Mouse (Mus musculus) CH12.LX (cell line): ENCODE results near the gene Card19. TPM values are rescaled to one million over a fixed set of nuclear protein-coding genes. Genes with fewer than 3 reads are reported as not detected.

Source experiments
- DNase-seq: peaks from one replicate; pipeline ENCODE4 v3.0.0-alpha.2; 2013; ENCODE audit errors: extremely low read depth
- H3K27ac ChIP-seq: 2 replicates; pipeline ENCODE4 v1.5.1; 2012; ENCODE audit warnings: low read depth, mild to moderate bottlenecking, control low read depth, moderate library complexity; ENCODE audit not compliant: insufficient read depth
- H3K27me3 ChIP-seq: replicated peaks from 2 replicates; pipeline ENCODE3; 2012; ENCODE audit warnings: inconsistent platforms
- H3K36me3 ChIP-seq, 2 experiments: replicated peaks in 1 of 2; 2 replicates each; pipeline versions ENCODE3 to v1.6.1; 2012; ENCODE audit warnings: inconsistent platforms in 1 of 2, low read length in 1 of 2, mild to moderate bottlenecking in 1 of 2, mixed read lengths in 1 of 2, moderate library complexity in 1 of 2; ENCODE audit not compliant: control insufficient read depth in 1 of 2, insufficient read depth in 1 of 2
- H3K4me1 ChIP-seq, 2 experiments: 2 replicates each; pipeline ENCODE4 v1.6.1; 2012; ENCODE audit warnings: inconsistent platforms in 1 of 2, moderate library complexity in 1 of 2; ENCODE audit not compliant: insufficient read depth in 2 of 2, control insufficient read depth in 1 of 2
- H3K4me2 ChIP-seq: 2 replicates; pipeline ENCODE4 v1.6.1; 2012; ENCODE audit warnings: low read depth, mild to moderate bottlenecking, control low read depth; ENCODE audit not compliant: poor library complexity, insufficient read depth, severe bottlenecking
- H3K4me3 ChIP-seq, 3 experiments: fragments of 150-350 bp in 1 of 3; sonication (generic) in 1 of 3; replicated peaks in 1 of 3; 2 replicates each; pipeline versions ENCODE3 to v1.5.1; 2011 to 2012; ENCODE audit warnings: low read depth in 2 of 3, low read length in 2 of 3, mild to moderate bottlenecking in 2 of 3, moderate library complexity in 2 of 3, control low read depth in 1 of 3, improper control_type of control experiment in 1 of 3, inconsistent platforms in 1 of 3, mixed read lengths in 1 of 3; ENCODE audit not compliant: poor library complexity in 1 of 3
- H3K79me2 ChIP-seq: replicated peaks from 2 replicates; pipeline ENCODE4 v1.6.1; 2012; ENCODE audit warnings: mild to moderate bottlenecking, moderate library complexity; ENCODE audit not compliant: control insufficient read depth, poor library complexity, insufficient read depth, severe bottlenecking; ENCODE audit errors: extremely low read depth
- H3K9ac ChIP-seq: 2 replicates; pipeline ENCODE4 v1.6.1; 2012; ENCODE audit warnings: low read depth, mild to moderate bottlenecking, control low read depth, moderate library complexity; ENCODE audit not compliant: insufficient read depth
- H3K9me3 ChIP-seq: replicated peaks from 2 replicates; pipeline ENCODE3; 2012; ENCODE audit warnings: low read length, inconsistent platforms, mixed read lengths
- BHLHE40 ChIP-seq: IDR thresholded peaks from 2 replicates; pipeline ENCODE4 v1.6.1; 2011; ENCODE audit warnings: mild to moderate bottlenecking, low read depth, low read length, improper control_type of control experiment
- CHD1 ChIP-seq: IDR thresholded peaks from 2 replicates; pipeline ENCODE4 v1.6.1; 2012; ENCODE audit warnings: low read depth, low read length, improper control_type of control experiment, inconsistent platforms
- CTCF ChIP-seq, 2 experiments: IDR thresholded peaks in 1 of 2; conservative IDR thresholded peaks in 1 of 2; 2 replicates each; pipeline ENCODE4 v1.5.1; 2011 to 2012; ENCODE audit warnings: low read depth in 2 of 2, low read length in 2 of 2, improper control_type of control experiment in 1 of 2, inconsistent platforms in 1 of 2, mild to moderate bottlenecking in 1 of 2, moderate library complexity in 1 of 2
- EP300 ChIP-seq: IDR thresholded peaks from 2 replicates; pipeline ENCODE4 v1.6.1; 2011; ENCODE audit warnings: low read length, improper control_type of control experiment
- GABPA ChIP-seq: IDR thresholded peaks from 2 replicates; pipeline ENCODE4 v1.6.1; 2012; ENCODE audit warnings: low read depth, low read length, improper control_type of control experiment, inconsistent platforms; ENCODE audit not compliant: insufficient replicate concordance
- HCFC1 ChIP-seq: IDR thresholded peaks from 2 replicates; pipeline ENCODE4 v1.6.1; 2012; ENCODE audit warnings: low read depth, mild to moderate bottlenecking, inconsistent platforms, low read length, improper control_type of control experiment
- IRF4 ChIP-seq: IDR thresholded peaks from 2 replicates; pipeline ENCODE4 v1.6.1; 2014; ENCODE audit warnings: low read depth, mild to moderate bottlenecking, inconsistent platforms, low read length, improper control_type of control experiment
- JUN ChIP-seq: IDR thresholded peaks from 2 replicates; pipeline ENCODE4 v1.6.1; 2011; ENCODE audit warnings: low read depth, mild to moderate bottlenecking, low read length, improper control_type of control experiment, moderate library complexity; ENCODE audit not compliant: insufficient read depth
- JUND ChIP-seq: conservative IDR thresholded peaks from 2 replicates; pipeline ENCODE4 v1.6.1; 2011; ENCODE audit warnings: low read depth, low read length, improper control_type of control experiment
- KAT2A ChIP-seq: IDR thresholded peaks from 2 replicates; pipeline ENCODE4 v1.6.1; 2012; ENCODE audit warnings: low read length, improper control_type of control experiment, inconsistent platforms; ENCODE audit not compliant: insufficient replicate concordance
- MAX ChIP-seq: IDR thresholded peaks from 2 replicates; pipeline ENCODE4 v1.6.1; 2011; ENCODE audit warnings: low read length, improper control_type of control experiment
- MAZ ChIP-seq: IDR thresholded peaks from 2 replicates; pipeline ENCODE4 v1.6.1; 2012; ENCODE audit warnings: low read depth, mild to moderate bottlenecking, inconsistent platforms, low read length, improper control_type of control experiment, moderate library complexity
- MEF2A ChIP-seq: IDR thresholded peaks from 2 replicates; pipeline ENCODE4 v1.6.1; 2014; ENCODE audit warnings: low read depth, mild to moderate bottlenecking, inconsistent platforms, low read length, improper control_type of control experiment, borderline replicate concordance
- MXI1 ChIP-seq: IDR thresholded peaks from 2 replicates; pipeline ENCODE4 v1.6.1; 2011; ENCODE audit warnings: mild to moderate bottlenecking, low read depth, low read length, improper control_type of control experiment
- MYC ChIP-seq: IDR thresholded peaks from 2 replicates; pipeline ENCODE4 v1.6.1; 2011; ENCODE audit warnings: low read depth, mild to moderate bottlenecking, improper control_type of control experiment, low read length
- NELFE ChIP-seq: IDR thresholded peaks from 2 replicates; pipeline ENCODE4 v1.6.1; 2011; ENCODE audit warnings: low read depth, low read length, improper control_type of control experiment
- PAX5 ChIP-seq: IDR thresholded peaks from 2 replicates; pipeline ENCODE4 v1.6.1; 2012; ENCODE audit warnings: low read length, inconsistent platforms, mixed read lengths
- RAD21 ChIP-seq: IDR thresholded peaks from 2 replicates; pipeline ENCODE4 v1.6.1; 2011; ENCODE audit warnings: low read depth, mild to moderate bottlenecking, low read length, improper control_type of control experiment, moderate library complexity
- RCOR1 ChIP-seq: conservative IDR thresholded peaks from 2 replicates; pipeline ENCODE4 v1.6.1; 2012; ENCODE audit warnings: low read depth, mild to moderate bottlenecking, inconsistent platforms, low read length, improper control_type of control experiment
- SIN3A ChIP-seq: IDR thresholded peaks from 2 replicates; pipeline ENCODE4 v1.6.1; 2012; ENCODE audit warnings: low read length, improper control_type of control experiment, inconsistent platforms
- SMC3 ChIP-seq: IDR thresholded peaks from 2 replicates; pipeline ENCODE4 v1.6.1; 2011; ENCODE audit warnings: low read depth, low read length, improper control_type of control experiment
- TBP ChIP-seq: conservative IDR thresholded peaks from 2 replicates; pipeline ENCODE4 v1.6.1; 2011; ENCODE audit warnings: low read depth, low read length, improper control_type of control experiment
- TCF12 ChIP-seq: IDR thresholded peaks from 2 replicates; pipeline ENCODE4 v1.6.1; 2014; ENCODE audit warnings: low read depth, mild to moderate bottlenecking, inconsistent platforms, low read length, improper control_type of control experiment
- UBTF ChIP-seq: IDR thresholded peaks from 2 replicates; pipeline ENCODE4 v1.6.1; 2012; ENCODE audit warnings: low read depth, mild to moderate bottlenecking, inconsistent platforms, low read length, improper control_type of control experiment, moderate library complexity
- USF1 ChIP-seq: IDR thresholded peaks from 2 replicates; pipeline ENCODE4 v1.6.1; 2014; ENCODE audit warnings: low read depth, mild to moderate bottlenecking, inconsistent platforms, low read length, improper control_type of control experiment
- ZC3H11A ChIP-seq: IDR thresholded peaks from 2 replicates; pipeline ENCODE4 v1.6.1; 2012; ENCODE audit warnings: low read depth, mild to moderate bottlenecking, inconsistent platforms, low read length, improper control_type of control experiment
- ZKSCAN1 ChIP-seq: IDR thresholded peaks from 2 replicates; pipeline ENCODE4 v1.6.1; 2012; ENCODE audit warnings: low read depth, inconsistent platforms, low read length, improper control_type of control experiment, borderline replicate concordance
- dilution Hi-C: fragments of 300-500 bp; cut with MboI; formaldehyde crosslinking; loops from 2 replicates; pipeline ENCODE4 v1.14.3; 2020; ENCODE audit warnings: low sequenced_read_pairs; ENCODE audit not compliant: extremely low pct_unique_long_range_greater_than_20kb, extremely low pct_ligation_motif_present
- in situ Hi-C: fragments of 300-500 bp; cut with MboI; formaldehyde crosslinking; loops from 3 replicates; pipeline ENCODE4 v1.14.3; 2019; ENCODE audit warnings: low sequenced_read_pairs, low pct_ligation_motif_present, low pct_unique_long_range_greater_than_20kb, mixed read lengths
- polyA plus RNA-seq: library from polyadenylated mRNA; unstranded; fragments of >175 nt; gene quantifications from 2 replicates; pipeline ENCODE4 v1.2.1, GENCODE M21; 2012; ENCODE audit warnings: low read depth; ENCODE audit not compliant: insufficient read length
- total RNA-seq, 2 experiments: library from RNA; depleted of rRNA; stranded (reverse); fragments of 300-350 nt in 1 of 2; fragments of >200 nt in 1 of 2; gene quantifications; 2 replicates each; pipeline ENCODE4 v1.2.3; 2012 to 2014

The Card19 gene
- total and polyA plus RNA-seq, 3 experiments: 3.9 to 9.3 (median 5.2) TPM

GRCm38 (mm10) chr13:49205381-49205998, 10.3 kb downstream of the Card19 start:
- Histone ChIP-seq H3K36me3 (peaks cover 0 to 12% of the 10 kb centered on the region in 2 experiments), H3K9me3 (no peaks in the 10 kb centered on the region), H3K4me2 (no peak overlapping the region), H3K79me2 (no peaks in the 10 kb centered on the region), H3K27me3 (no peaks in the 10 kb centered on the region), H3K4me1 (peaks cover 4 to 16% of the 10 kb centered on the region in 2 experiments), H3K27ac (no peak overlapping the region), H3K9ac (no peak overlapping the region), H3K4me3 (no peak overlapping the region)
- TF ChIP-seq SMC3: peak; percentile 82
- peak; percentile 73; the same call in 1 of the 2 replicates for TF ChIP-seq MAX
- TF ChIP-seq RAD21: peak; percentile 90
- peak; percentile 80 to 94 for TF ChIP-seq CTCF (conservative IDR thresholded peaks at IDR 0.05 in 1 of 2, IDR thresholded peaks at IDR 0.05 in 1 of 2; ENCODE audit: low read depth in 2 of 2, low read length in 2 of 2)
- no peak; the same call in 1 of the 2 replicates for TF ChIP-seq EP300
- TF ChIP-seq PAX5: no peak
- TF ChIP-seq NELFE: peak; percentile 66
- peak; percentile 41; the same call in 1 of the 2 replicates for TF ChIP-seq BHLHE40
- TF ChIP-seq USF1: no peak
- TF ChIP-seq RCOR1: no peak
- TF ChIP-seq ZKSCAN1: no peak
- peak; percentile 38; the same call in 1 of the 2 replicates for TF ChIP-seq ZC3H11A
- peak; percentile 80; the same call in 1 of the 2 replicates for TF ChIP-seq MYC
- TF ChIP-seq JUN: no peak
- TF ChIP-seq HCFC1: no peak
- no peak for TF ChIP-seq UBTF
- TF ChIP-seq SIN3A: peak; percentile 41; the same call in 1 of the 2 replicates
- no peak for TF ChIP-seq KAT2A
- peak; percentile 71 for TF ChIP-seq MXI1
- no peak for TF ChIP-seq MAZ
- no peak for TF ChIP-seq CHD1
- TF ChIP-seq TBP: no peak
- no peak for TF ChIP-seq GABPA
- TF ChIP-seq MEF2A: peak; percentile 55; the same call in 1 of the 2 replicates
- peak; percentile 49 for TF ChIP-seq IRF4
- 0 out of 2 replicates have a peak, but pooled peaks have one; percentile 45 for TF ChIP-seq TCF12
- peak; percentile 46 for TF ChIP-seq JUND
- in situ Hi-C loops (no loop called here), dilution Hi-C loops (no loop called here)
- DNase-seq: peak; percentile 87
